Mouse (Mus musculus) bone marrow macrophage, adult 2 months (primary cell): Measurements from ENCODE around the gene Slc38a6. TPM values are rescaled to one million over a fixed set of nuclear protein-coding genes. Genes with fewer than 3 reads are reported as not detected.

ENCODE experiments used
- H3K27ac ChIP-seq: 2 replicates; pipeline ENCODE4 v1.5.1; 2012; ENCODE audit warnings: low read depth, low read length; ENCODE audit not compliant: insufficient read depth
- H3K4me1 ChIP-seq: 2 replicates; pipeline ENCODE4 v1.6.1; 2012; ENCODE audit warnings: low read length; ENCODE audit not compliant: control insufficient read depth, insufficient read depth
- H3K4me3 ChIP-seq: 2 replicates; pipeline ENCODE4 v1.5.1; 2012; ENCODE audit warnings: mild to moderate bottlenecking, low read length, moderate library complexity; ENCODE audit not compliant: insufficient read depth
- CTCF ChIP-seq: IDR thresholded peaks from 2 replicates; pipeline ENCODE4 v1.5.1; 2012; ENCODE audit warnings: low read depth, mild to moderate bottlenecking, low read length, moderate library complexity
- POLR2A ChIP-seq: IDR thresholded peaks from 2 replicates; pipeline ENCODE4 v1.6.1; 2012; ENCODE audit warnings: mild to moderate bottlenecking, low read depth, low read length, borderline replicate concordance
- polyA plus RNA-seq: library from polyadenylated mRNA; stranded (reverse); fragments of >200 nt; gene quantifications from 2 replicates; pipeline ENCODE4 v1.2.4, GENCODE M21; 2012; ENCODE audit not compliant: missing spikeins, insufficient read depth, insufficient read length

Gene Slc38a6
- polyA plus RNA-seq, 1 experiment: 48.8 TPM

GRCm38 (mm10) chr12:73382290-73383178 is 96.0 kb downstream of the Slc38a6 start:
- Histone ChIP-seq H3K4me3 (no peak overlapping the region), H3K27ac (no peak overlapping the region), H3K4me1 (no peaks in the 10 kb centered on the region)
- TF ChIP-seq POLR2A (no peak), CTCF (no peak)

GRCm38 (mm10) chr12:73383179-73383510 is 96.6 kb downstream of the Slc38a6 start:
- no peaks in the 10 kb centered on the region for H3K4me1 ChIP-seq
- TF ChIP-seq POLR2A (no peak), CTCF (no peak)
- H3K4me3 ChIP-seq: no peak overlapping the region
- no peak overlapping the region for H3K27ac ChIP-seq

GRCm38 (mm10) chr12:73383861-73384260 is 97.3 kb downstream of the Slc38a6 start:
- TF ChIP-seq POLR2A (no peak), CTCF (no peak)
- Histone ChIP-seq H3K4me3 (no peak overlapping the region), H3K27ac (no peak overlapping the region), H3K4me1 (no peaks in the 10 kb centered on the region)

GRCm38 (mm10) chr12:73384747-73385146 is 98.2 kb downstream of the Slc38a6 start:
- no peaks in the 10 kb centered on the region for H3K4me1 ChIP-seq
- H3K27ac ChIP-seq: no peak overlapping the region

GRCm38 (mm10) chr12:73392507-73392906 is 105.9 kb downstream of the Slc38a6 start:
- TF ChIP-seq CTCF: no peak
- TF ChIP-seq POLR2A: no peak
- H3K4me1 ChIP-seq: no peaks in the 10 kb centered on the region
- no peak overlapping the region for H3K4me3 ChIP-seq
- no peak overlapping the region for H3K27ac ChIP-seq

More at GRCm38 (mm10) chr12:73384747-73385146, 98.2 kb downstream of the Slc38a6 start:
- TF ChIP-seq POLR2A: no peak
- TF ChIP-seq CTCF: no peak
- no peak overlapping the region for H3K4me3 ChIP-seq

- Histone ChIP-seq H3K4me1 (no peaks in the 10 kb centered on the region), H3K27ac (no peak overlapping the region), H3K4me3 (no peak overlapping the region)
- TF ChIP-seq CTCF (no peak), POLR2A (no peak)
Observed at GRCm38 (mm10) chr12:73393018-73393417, 106.4 kb downstream of the Slc38a6 start.

- Histone ChIP-seq H3K4me3 (no peak overlapping the region), H3K27ac (no peak overlapping the region), H3K4me1 (no peaks in the 10 kb centered on the region)
- no peak for TF ChIP-seq CTCF
- no peak for TF ChIP-seq POLR2A
Observed at GRCm38 (mm10) chr12:73393881-73394291, 107.3 kb downstream of the Slc38a6 start.

GRCm38 (mm10) chr12:73394571-73394970 is 108.0 kb downstream of the Slc38a6 start:
- TF ChIP-seq CTCF (no peak), POLR2A (no peak)
- H3K27ac ChIP-seq: no peak overlapping the region

GRCm38 (mm10) chr12:73399426-73399825 is 112.8 kb downstream of the Slc38a6 start:
- Histone ChIP-seq H3K27ac (no peak overlapping the region), H3K4me1 (no peaks in the 10 kb centered on the region), H3K4me3 (no peak overlapping the region)
- no peak for TF ChIP-seq CTCF
- no peak for TF ChIP-seq POLR2A

More at GRCm38 (mm10) chr12:73394571-73394970, 108.0 kb downstream of the Slc38a6 start:
- Histone ChIP-seq H3K4me3 (no peak overlapping the region), H3K4me1 (no peaks in the 10 kb centered on the region)

- no peaks in the 10 kb centered on the region for H3K4me1 ChIP-seq
- TF ChIP-seq CTCF: no peak
- no peak for TF ChIP-seq POLR2A
- no peak overlapping the region for H3K4me3 ChIP-seq
- no peak overlapping the region for H3K27ac ChIP-seq
Observed at GRCm38 (mm10) chr12:73400481-73401025, 114.0 kb downstream of the Slc38a6 start.
